Mouse (Mus musculus) embryo, embryonic 11.5 days (tissue): ENCODE data around the gene Ptpdc1.

ENCODE experiments used
- DNase-seq: peaks from one replicate; pipeline ENCODE4 v3.0.0-alpha.2; 2012; ENCODE audit warnings: low read depth, low spot score

The Ptpdc1 gene

GRCm38 (mm10) chr13:48625433-48626184 lies at the start of gene Ptpdc1:
Gene Ptpdc1, minus strand, starts transcription at chr13:48625664.
- peak; percentile 89 for DNase-seq

- DNase-seq = no peak
Observed at GRCm38 (mm10) chr13:48674609-48675008, 49.1 kb upstream of the Ptpdc1 start.

DNA sequence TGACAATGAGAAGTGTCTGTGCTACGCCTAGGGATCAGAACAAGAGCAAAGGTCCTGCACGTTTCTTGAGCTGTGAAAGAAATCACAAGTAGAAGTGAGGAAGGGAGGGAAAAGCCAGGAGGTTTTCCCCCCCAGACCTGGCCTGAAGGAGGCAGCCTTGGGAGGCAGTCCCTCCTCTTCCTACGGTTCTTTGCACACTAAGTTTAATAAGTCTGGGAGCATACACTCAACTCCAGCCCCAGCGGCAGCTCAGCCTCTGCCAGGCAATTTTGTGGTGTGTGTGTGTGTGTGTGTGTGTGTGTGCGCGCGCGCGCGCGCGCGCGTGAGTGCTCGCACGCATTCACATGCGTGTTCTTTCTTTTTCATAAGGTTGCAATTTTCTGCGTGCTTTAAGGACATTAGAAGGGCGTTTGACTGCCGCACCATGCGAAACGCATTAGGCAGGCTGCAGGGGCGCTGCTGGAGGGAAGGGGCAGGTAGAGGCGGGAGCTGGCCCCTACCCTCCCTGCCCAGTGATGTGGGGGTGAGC lies 46.9 kb upstream of the Ptpdc1 start:
- no peak for DNase-seq

- no peak for DNase-seq
Observed at GRCm38 (mm10) chr13:48668976-48669534, 43.6 kb upstream of the Ptpdc1 start.

GRCm38 (mm10) chr13:48668091-48668975 lies 42.9 kb upstream of the Ptpdc1 start:
- DNase-seq = no peak

DNA sequence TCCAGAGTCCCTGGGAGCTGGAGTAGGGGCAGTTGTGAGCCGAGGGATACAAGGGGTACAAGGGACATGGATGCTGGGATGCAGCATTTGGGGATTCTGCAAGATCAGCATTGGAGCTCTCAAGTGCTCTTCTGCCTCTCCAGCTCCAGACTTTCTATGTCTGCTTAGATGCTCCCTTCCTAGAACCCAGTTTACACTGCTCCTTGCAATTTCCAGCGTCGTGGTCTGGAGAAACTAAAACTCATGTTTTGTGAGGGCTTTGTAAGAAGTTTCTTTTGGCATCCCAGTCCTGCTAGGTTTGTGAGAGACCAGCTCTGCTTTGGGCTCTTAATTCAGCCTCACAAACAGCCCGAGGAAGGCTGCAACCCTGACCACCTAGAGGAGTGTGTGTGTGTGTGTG lies 42.0 kb upstream of the Ptpdc1 start:
- no peak for DNase-seq

GRCm38 (mm10) chr13:48665656-48666597 lies 40.5 kb upstream of the Ptpdc1 start:
- no peak for DNase-seq

- DNase-seq = no peak
Observed at GRCm38 (mm10) chr13:48664916-48665655, 39.6 kb upstream of the Ptpdc1 start.

DNA sequence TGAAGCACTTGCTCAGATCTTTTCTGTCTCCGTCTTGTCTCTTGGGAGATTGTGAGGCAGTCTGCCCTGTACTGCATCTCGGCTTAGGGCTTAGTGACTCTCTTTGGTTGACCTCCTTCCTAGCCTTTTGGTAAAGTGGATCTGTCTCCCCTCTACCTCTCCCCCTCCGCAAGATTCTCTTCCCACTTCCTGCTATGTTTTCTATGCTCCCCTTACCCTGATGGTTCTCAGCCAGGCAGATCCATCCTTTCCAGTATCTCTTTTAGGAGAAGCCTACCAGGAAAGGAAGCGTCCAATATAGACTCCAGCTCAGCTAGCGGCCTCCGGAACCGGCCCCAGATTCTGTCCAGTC lies 38.5 kb upstream of the Ptpdc1 start:
- no peak for DNase-seq

DNA sequence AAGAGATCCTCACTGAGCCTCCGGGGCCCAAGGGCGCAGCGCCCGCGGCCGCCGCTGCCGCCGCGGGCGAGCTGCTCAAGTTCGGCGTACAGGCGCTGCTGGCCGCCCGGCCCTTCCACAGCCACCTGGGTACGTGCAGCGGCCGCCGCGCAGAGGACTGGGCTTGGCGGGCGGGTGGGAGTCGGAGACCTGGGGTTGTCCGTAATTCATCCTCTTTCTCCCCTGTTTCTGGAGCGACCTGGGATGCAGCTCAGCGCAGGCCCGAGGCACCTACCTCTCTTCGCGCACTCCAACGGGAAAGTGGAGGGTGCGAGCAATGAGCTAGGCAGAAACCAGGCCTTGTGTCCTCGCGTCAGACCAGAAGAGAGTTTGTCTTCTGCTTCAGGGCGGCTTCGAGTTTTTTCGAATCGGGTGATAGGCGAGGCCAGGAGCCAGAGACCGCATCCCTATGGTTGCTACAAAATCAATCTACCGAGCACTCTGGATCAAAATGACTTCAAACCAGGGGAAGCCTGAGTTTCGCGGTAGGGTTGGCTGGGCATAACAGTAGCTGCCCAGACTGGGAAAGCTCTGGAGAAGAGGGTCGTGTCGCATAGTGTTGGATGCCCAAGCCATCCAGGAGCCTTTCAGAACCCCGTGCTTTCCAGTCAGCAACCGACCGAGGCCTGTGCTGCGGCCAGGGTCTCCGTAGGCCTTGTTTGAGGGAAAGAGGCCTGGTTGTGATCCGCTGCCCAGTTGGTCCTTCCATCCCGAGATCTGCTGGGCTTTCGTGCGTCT lies 37.9 kb upstream of the Ptpdc1 start:
- no peak for DNase-seq

- no peak for DNase-seq
Observed at GRCm38 (mm10) chr13:48662431-48663143, 37.1 kb upstream of the Ptpdc1 start, which contains the start of gene Barx1. Gene Barx1, plus strand, starts transcription at chr13:48662998.

DNA sequence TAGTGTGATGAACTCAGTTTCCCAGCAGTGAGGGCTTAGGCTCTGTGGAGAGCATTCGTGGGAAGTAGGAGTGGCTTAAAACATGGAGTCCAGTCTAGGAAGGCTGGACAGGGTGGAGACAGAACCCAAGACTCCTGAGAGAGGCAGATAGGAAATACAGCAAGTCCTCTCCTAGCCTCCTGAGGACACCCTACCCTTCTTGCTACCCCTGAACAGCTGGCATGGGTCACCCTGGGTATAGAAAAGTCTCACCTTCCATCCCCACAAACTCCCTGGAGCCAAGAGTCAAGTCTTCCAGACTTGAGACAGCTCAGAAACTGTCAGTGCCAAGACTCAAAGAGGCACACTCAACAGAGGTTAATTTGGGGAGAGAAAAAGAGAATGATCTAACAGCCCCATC lies 36.1 kb upstream of the Ptpdc1 start:
- no peak for DNase-seq

DNA sequence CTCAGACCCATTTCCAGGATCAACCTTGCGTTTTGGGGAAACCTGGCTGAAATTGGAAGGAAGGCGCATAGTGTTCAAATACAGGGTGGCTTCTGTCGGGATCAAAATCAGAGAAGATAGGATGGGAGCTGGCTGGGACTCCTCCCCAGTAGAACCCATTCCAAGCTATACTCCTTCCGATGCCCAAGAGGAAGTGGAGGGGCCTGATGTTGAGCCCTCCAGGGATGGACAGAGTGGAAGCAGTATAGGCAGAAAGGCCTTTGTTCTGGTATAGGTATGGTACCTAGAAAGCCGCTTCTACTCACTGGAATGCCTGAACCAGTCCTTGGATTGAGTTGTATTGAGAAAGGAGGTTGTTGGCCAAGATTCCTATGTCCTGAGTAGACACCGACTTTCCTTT lies 35.3 kb upstream of the Ptpdc1 start:
- no peak for DNase-seq

DNA sequence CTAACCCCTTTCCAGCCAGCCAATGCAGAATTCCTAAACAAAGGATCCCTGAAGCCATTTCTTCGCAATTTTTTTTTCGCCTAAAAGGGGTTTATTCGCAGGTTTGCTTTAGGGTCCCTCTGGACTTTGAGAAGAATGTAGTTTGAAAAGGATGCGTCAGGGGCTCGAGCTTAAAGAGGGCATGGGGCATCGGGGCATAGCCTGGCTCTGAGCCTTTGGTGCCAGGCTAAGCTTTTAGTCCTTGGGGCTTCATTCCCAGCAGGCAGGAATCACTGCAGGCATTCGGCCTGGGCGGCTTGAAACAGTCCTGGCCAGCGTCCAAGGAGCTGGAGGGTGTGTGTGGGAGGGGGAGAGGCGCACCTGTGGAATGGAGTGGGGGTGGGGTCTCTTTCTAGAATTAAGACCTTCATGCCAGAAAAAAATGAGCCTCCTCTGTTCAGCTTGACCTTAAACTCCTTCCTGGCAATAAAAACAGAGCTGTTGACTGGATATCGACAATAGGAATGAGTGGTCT lies 34.8 kb upstream of the Ptpdc1 start:
- no peak for DNase-seq

DNA sequence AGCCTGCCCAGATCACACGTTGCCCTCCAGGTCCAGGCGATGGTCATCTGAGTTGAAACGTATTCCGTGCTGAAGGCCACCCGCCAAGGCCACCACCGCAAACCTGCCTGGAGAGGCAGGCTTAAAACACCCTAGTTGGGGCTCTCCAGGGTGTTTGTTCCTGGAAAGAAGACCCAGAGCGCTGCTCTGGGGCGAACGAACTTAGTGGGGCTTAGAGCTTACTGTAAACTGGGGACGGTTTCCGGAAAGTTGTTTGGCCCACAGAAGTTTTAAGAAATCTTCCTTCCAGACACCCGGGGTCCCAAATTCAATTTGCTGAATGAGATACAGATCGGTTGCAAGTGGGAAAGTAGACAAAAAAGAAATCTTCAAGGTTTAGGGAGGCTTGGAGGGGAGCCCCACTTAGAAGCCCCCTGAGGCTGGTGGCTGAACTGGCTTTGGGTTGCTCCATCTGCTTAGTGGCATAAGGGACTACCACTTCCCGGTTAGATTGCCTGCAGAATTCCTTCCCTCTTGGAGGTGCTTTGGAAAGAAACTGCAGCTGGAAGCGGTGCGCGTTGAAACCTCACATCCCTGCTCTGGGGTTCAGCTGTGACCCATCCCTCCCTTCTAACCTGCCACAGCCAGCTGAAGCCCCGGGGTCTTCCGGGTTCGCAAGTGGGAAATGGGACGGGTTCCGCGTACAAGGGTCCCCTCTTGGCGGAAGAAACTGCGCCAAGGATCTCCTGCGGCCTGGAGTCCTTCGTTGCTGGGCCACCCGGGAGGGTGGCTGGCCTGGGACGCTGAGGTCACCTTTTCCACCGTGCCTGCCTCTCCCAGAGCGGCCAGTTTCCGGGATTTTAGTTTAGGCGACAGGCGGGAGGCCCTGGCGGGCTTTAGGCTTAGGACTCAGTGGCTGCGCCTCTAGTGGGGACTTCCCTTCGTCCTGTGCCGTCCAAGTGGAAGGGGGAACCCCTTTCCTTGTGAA lies 34.1 kb upstream of the Ptpdc1 start:
- no peak for DNase-seq

DNA sequence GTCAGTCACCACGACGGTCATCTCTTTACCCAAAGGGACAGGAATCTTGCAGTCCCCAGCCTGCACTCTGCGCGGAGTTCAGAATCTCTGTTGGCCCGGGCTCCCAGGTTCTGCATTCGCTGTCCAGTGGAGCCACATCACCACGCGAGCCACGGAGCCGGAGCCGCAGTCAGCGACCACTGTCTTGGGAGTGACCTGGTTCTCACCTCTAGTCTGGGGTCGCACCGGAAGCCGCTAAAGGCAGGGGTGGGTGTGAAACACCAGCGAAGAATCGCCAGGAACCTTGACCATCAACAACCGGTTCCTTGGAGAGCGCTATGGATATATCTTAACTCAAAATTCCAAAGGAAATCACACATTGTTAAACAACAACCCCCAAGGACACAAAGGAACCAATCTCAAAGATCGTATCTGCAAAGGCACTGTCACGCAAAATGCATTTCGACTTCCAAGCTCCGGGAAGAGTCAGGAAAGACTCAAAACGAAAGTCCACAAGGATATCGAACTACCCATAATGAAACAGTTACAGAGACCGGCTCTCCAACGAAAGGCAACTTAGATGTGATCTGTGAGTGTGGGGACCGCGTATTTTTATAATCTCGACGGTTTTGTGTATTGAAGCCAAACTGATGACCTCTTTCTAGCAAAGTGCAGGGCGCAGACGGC lies 33.3 kb upstream of the Ptpdc1 start:
- no peak for DNase-seq

DNA sequence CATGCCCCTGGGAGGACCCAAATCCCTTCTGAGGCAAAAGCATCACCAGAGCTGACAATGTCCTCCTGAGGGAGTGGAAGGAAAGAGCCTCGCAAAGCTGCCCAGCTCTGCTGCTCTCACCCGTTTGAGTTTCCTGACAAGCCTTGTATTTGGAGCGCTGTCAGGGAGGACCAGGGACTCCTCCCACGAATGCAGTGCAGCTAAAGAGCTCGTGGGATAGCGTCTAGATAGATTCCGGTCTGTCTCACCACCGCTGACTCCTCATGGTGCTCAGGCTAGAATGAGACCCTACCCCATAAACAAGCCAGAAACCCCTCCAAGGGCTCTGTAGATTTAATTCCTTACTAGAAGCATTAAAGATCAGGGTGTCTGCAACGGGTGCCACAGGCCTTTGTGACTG lies 32.3 kb upstream of the Ptpdc1 start:
- DNase-seq = no peak
